In the genomic region with DNA sequence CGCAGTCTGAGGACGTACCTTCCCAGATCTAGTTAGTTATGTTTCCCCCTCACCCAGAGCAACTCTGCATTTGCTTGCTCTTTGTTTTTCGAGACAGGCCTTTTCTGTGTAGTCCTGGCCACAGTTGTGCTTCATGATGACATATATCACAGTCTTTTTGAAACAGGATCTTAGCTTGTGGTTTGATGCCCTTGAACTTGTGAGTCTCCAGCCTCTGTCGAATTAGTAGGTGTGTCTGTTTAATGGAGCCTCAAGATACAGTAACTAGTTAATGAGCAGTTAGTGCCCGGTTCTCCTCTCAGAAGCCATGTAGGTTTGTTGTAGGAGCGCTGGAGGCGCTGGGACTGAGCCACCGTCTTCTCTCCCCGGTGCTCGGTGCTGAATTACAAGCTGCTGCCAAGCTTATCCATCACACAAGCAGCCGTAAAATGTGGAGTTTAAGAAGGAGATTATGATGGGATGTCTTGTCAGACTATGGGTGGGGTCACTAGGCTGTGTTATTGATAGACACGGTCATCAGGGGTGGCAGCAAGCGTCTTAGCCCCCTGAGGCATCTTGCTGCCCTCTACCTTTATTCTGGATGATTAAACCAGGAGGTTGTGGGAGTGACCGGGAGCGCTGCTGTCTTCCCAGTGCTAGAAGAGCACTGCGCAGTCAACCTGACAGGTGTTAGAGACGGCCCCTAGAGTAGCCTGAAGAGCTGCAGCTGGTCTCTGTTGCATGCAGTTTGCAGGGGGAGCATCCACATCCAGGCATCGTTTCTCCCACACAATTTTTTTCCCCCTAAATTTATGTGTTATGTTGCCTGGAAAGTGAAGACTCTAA, we compare ENCODE assay signal across 9 mouse cellular contexts. TPM values are rescaled to one million over a fixed set of nuclear protein-coding genes. Genes with fewer than 3 reads are reported as not detected.
A peak's percentile ranks its signal among the peaks of the same experiment; 100 is the strongest.
DNase-seq lines count a peak whose midpoint lies in the region; ATAC-seq lines count a peak whose summit lies in the region.
"Had no signal": no experiment of that assay in that cellular context is flagged by ENCODE, and none has a peak within 500 bp of the region (broad histone marks: within the 10 kb centered on the region; RNA-seq: fewer than 3 reads in every experiment).

No protein-coding gene starts in this region.

- H3K27me3 ChIP-seq in heart, embryonic 14.5 days (ENCODE audit: control insufficient read depth, insufficient read depth, low read length), result peaks cover 11% of the 10 kb centered on the region; the same call in 1 of the 2 replicates
- no peaks in the 10 kb centered on the region for H3K27me3 ChIP-seq in midbrain, embryonic 13.5 days
- no peaks in the 10 kb centered on the region for H3K27me3 ChIP-seq in midbrain, embryonic 11.5 days (ENCODE audit: control insufficient read depth, insufficient read depth, low read length)
- no peaks in the 10 kb centered on the region for H3K27me3 ChIP-seq in embryonic facial prominence, embryonic 14.5 days (replicated peaks; ENCODE audit: control insufficient read depth, insufficient read depth, low read length)
- H3K27me3 ChIP-seq: forebrain, embryonic 13.5 days had no signal

- no peaks in the 10 kb centered on the region for H3K36me3 ChIP-seq in heart, embryonic 14.5 days (ENCODE audit: control insufficient read depth, insufficient read depth, low read length)
- no peaks in the 10 kb centered on the region for H3K36me3 ChIP-seq in midbrain, embryonic 13.5 days
- no peaks in the 10 kb centered on the region for H3K36me3 ChIP-seq in midbrain, embryonic 11.5 days (ENCODE audit: control insufficient read depth, insufficient read depth, low read length)
- H3K36me3 ChIP-seq in embryonic facial prominence, embryonic 14.5 days (ENCODE audit: control insufficient read depth, insufficient read depth, low read length), result no peaks in the 10 kb centered on the region

- H3K4me1 ChIP-seq in heart, embryonic 14.5 days (ENCODE audit: control insufficient read depth in 2 of 2, insufficient read depth in 2 of 2, low read length in 2 of 2), result peaks cover 37 to 54% of the 10 kb centered on the region in 2 experiments
- H3K4me1 ChIP-seq in midbrain, embryonic 13.5 days (replicated peaks), result peaks cover 16% of the 10 kb centered on the region
- no peaks in the 10 kb centered on the region for H3K4me1 ChIP-seq in midbrain, embryonic 11.5 days (ENCODE audit: control insufficient read depth, insufficient read depth, low read length)
- H3K4me1 ChIP-seq in embryonic facial prominence, embryonic 14.5 days (ENCODE audit: control insufficient read depth, insufficient read depth, low read length), result peaks cover 34% of the 10 kb centered on the region

- H3K9ac ChIP-seq in heart, embryonic 14.5 days (ENCODE audit: low read length), result 0 out of 2 replicates have a peak overlapping the region, but pooled peaks have one; percentile 5
- H3K9ac ChIP-seq in midbrain, embryonic 13.5 days (replicated peaks), result no peak overlapping the region
- H3K9ac ChIP-seq in midbrain, embryonic 11.5 days (ENCODE audit: low read length), result no peak overlapping the region
- no peak overlapping the region for H3K9ac ChIP-seq in embryonic facial prominence, embryonic 14.5 days (ENCODE audit: low read depth, low read length)
- H3K9ac ChIP-seq: forebrain, embryonic 13.5 days had no signal

- H3K4me2 ChIP-seq in heart, embryonic 14.5 days (ENCODE audit: low read length), result peak overlapping the region; percentile 49
- no peak overlapping the region for H3K4me2 ChIP-seq in midbrain, embryonic 13.5 days (replicated peaks)
- no peak overlapping the region for H3K4me2 ChIP-seq in midbrain, embryonic 11.5 days
- H3K4me2 ChIP-seq in embryonic facial prominence, embryonic 14.5 days (ENCODE audit: low read depth, low read length), result no peak overlapping the region
- H3K4me2 ChIP-seq: forebrain, embryonic 13.5 days had no signal

- intact Hi-C loops in heart, postnatal 25 days (cut with DNase I), result no loop called here
- intact Hi-C loops in left cerebral cortex, postnatal 25 days (cut with DNase I), result no loop called here

- ATAC-seq in heart, embryonic 14.5 days (ENCODE audit: insufficient number of reproducible peaks, insufficient read depth, low FRiP score, low read depth), result no peak
- ATAC-seq in midbrain, embryonic 13.5 days, result 0 out of 2 replicates have a peak, but pooled peaks have one; percentile 20
- ATAC-seq in midbrain, embryonic 11.5 days (ENCODE audit: low FRiP score), result no peak
- peak; percentile 15; the same call in 1 of the 2 replicates for ATAC-seq in embryonic facial prominence, embryonic 14.5 days (ENCODE audit: low read depth)
- peak; percentile 73 for ATAC-seq in megakaryocyte-erythroid progenitor cell, adult 5-6 weeks (replicated peaks; ENCODE audit: low FRiP score, low TSS enrichment, poor library complexity, severe bottlenecking)
- ATAC-seq: forebrain, embryonic 13.5 days had no signal

- no peak overlapping the region for H3K4me3 ChIP-seq in heart, embryonic 14.5 days (ENCODE audit: control insufficient read depth in 1 of 2, insufficient read depth in 1 of 2, low read depth in 1 of 2, low read length in 2 of 2)
- H3K4me3 ChIP-seq in midbrain, embryonic 13.5 days (replicated peaks), result no peak overlapping the region
- H3K4me3 ChIP-seq in midbrain, embryonic 11.5 days (ENCODE audit: low read depth, low read length), result no peak overlapping the region
- no peak overlapping the region for H3K4me3 ChIP-seq in embryonic facial prominence, embryonic 14.5 days (ENCODE audit: low read depth, low read length)
- H3K4me3 ChIP-seq: forebrain, embryonic 13.5 days had no signal

- peak overlapping the region; percentile 33 to 83 for H3K27ac ChIP-seq in heart, embryonic 14.5 days (replicated peaks in 1 of 2; ENCODE audit: control insufficient read depth in 1 of 2, insufficient read depth in 1 of 2, low read depth in 2 of 2, low read length in 2 of 2)
- peak overlapping the region; percentile 36; the same call in 1 of the 2 replicates for H3K27ac ChIP-seq in midbrain, embryonic 13.5 days
- no peak overlapping the region for H3K27ac ChIP-seq in midbrain, embryonic 11.5 days (ENCODE audit: low read depth, low read length)
- peak overlapping the region; percentile 44; the same call in 1 of the 2 replicates for H3K27ac ChIP-seq in embryonic facial prominence, embryonic 14.5 days (replicated peaks; ENCODE audit: low read depth, low read length)
- H3K27ac ChIP-seq: forebrain, embryonic 13.5 days had no signal

- no peak for DNase-seq in heart, postnatal 25 days (ENCODE audit: low spot score)
- no peak for DNase-seq in midbrain, embryonic 11.5 days (ENCODE audit: low spot score, missing footprints)
- peak; percentile 24 for DNase-seq in embryonic facial prominence, embryonic 14.5 days (ENCODE audit: low spot score)
- no peak for DNase-seq in left cerebral cortex, postnatal 25 days (ENCODE audit: low spot score in 2 of 2)
- no peak for DNase-seq in layer of hippocampus, postnatal 14 days (ENCODE audit: low spot score in 2 of 2)

- 48% methylated on average over 18 of the region's 18 CpGs for WGBS in heart, embryonic 14.5 days
- WGBS in midbrain, embryonic 13.5 days, result 77% methylated on average over 18 of the region's 18 CpGs
- WGBS in midbrain, embryonic 11.5 days, result 82% methylated on average over 18 of the region's 18 CpGs
- WGBS in embryonic facial prominence, embryonic 14.5 days, result 55% methylated on average over 18 of the region's 18 CpGs

- H3K9me3 ChIP-seq in heart, embryonic 14.5 days (ENCODE audit: control insufficient read depth, low read length), result no peaks in the 10 kb centered on the region
- no peaks in the 10 kb centered on the region for H3K9me3 ChIP-seq in midbrain, embryonic 13.5 days
- no peaks in the 10 kb centered on the region for H3K9me3 ChIP-seq in midbrain, embryonic 11.5 days (ENCODE audit: control insufficient read depth, low read length)
- no peaks in the 10 kb centered on the region for H3K9me3 ChIP-seq in embryonic facial prominence, embryonic 14.5 days (ENCODE audit: control insufficient read depth, low read length)
- H3K9me3 ChIP-seq: forebrain, embryonic 13.5 days had no signal

RNA-seq across cellular contexts. Expression of gene Spock2, which starts 28.1 kb away (rescaled TPM):
- 2.6 and 3.7 TPM in 2 replicates for polyA plus RNA-seq in heart, embryonic 14.5 days (2014; fragmentation: Nextera tagmentation; extraction: Ambion mirVana)
- 10 to 100 TPM; 14.8 to 16.1 TPM for total RNA-seq in heart, postnatal 25 days (2021)
- 51.8 TPM in 2 replicates for polyA plus RNA-seq in midbrain, embryonic 13.5 days (2015; fragmentation: Nextera tagmentation; extraction: Ambion mirVana)
- 11.2 and 12.2 TPM in 2 replicates for polyA plus RNA-seq in midbrain, embryonic 11.5 days (2014; fragmentation: Nextera tagmentation; extraction: Ambion mirVana)
- 8.8 and 10.0 TPM in 2 replicates for polyA plus RNA-seq in embryonic facial prominence, embryonic 14.5 days (2014; fragmentation: Nextera tagmentation; extraction: Ambion mirVana)
- total RNA-seq in megakaryocyte-erythroid progenitor cell, adult 5-6 weeks (2014; fragmentation: Nextera tagmentation), result 0.11 and 0.57 TPM in 2 replicates
- total RNA-seq in megakaryocyte-erythroid progenitor cell, adult 5-6 weeks (2017), result 0.15 and 0.33 TPM in 2 replicates
- total RNA-seq in left cerebral cortex, postnatal 25 days (2021), result 100 to 1,000 TPM; 588 to 602 TPM
- total RNA-seq in layer of hippocampus, postnatal 14 days (2021), result 100 to 1,000 TPM; 497 to 522 TPM

Comparison
In these comparisons a context has a peak if more than half of its experiments do, and no peak if none do; other contexts are left out.
1. ATAC-seq: peak in midbrain, embryonic 13.5 days (single experiment), embryonic facial prominence, embryonic 14.5 days (single experiment) and megakaryocyte-erythroid progenitor cell, adult 5-6 weeks (single experiment); none in heart, embryonic 14.5 days (single experiment) and midbrain, embryonic 11.5 days (single experiment).
2. RNA of gene Spock2, which starts 28.1 kb away (total RNA-seq): 588 to 602 TPM in left cerebral cortex, postnatal 25 days and 497 to 522 TPM in layer of hippocampus, postnatal 14 days; 14.8 to 16.1 TPM in heart, postnatal 25 days and 0.11 to 0.57 TPM in megakaryocyte-erythroid progenitor cell, adult 5-6 weeks; every median in the first group is over 10 times any median in the second.